Mouse (Mus musculus) intestine, postnatal 0 days (tissue): ENCODE results near the gene Kidins220. TPM values are rescaled to one million over a fixed set of nuclear protein-coding genes. Genes with fewer than 3 reads are reported as not detected.
A peak's percentile ranks its signal among the peaks of the same experiment; 100 is the strongest.

ENCODE experiments used
- ATAC-seq: fragments of 200-750 bp; cut with Nextera tagmentation; 2 replicates; pipeline ENCODE4 v1.8.0; 2017; ENCODE audit warnings: mild to moderate bottlenecking, moderate TSS enrichment, moderate library complexity
- H3K27ac ChIP-seq: fragments of 300-500 bp; sonication (generic); 2 replicates; pipeline ENCODE4 v1.5.1; 2014; ENCODE audit warnings: mild to moderate bottlenecking, low read depth, low read length, moderate library complexity
- H3K27me3 ChIP-seq: fragments of 300-500 bp; sonication (generic); replicated peaks from 2 replicates; pipeline ENCODE4 v1.6.1; 2014; ENCODE audit warnings: low read length, mixed read lengths; ENCODE audit not compliant: control insufficient read depth, insufficient read depth
- H3K36me3 ChIP-seq: fragments of 300-500 bp; sonication (generic); 2 replicates; pipeline ENCODE4 v1.6.1; 2014; ENCODE audit warnings: mild to moderate bottlenecking, moderate library complexity; ENCODE audit not compliant: control insufficient read depth, insufficient read depth
- H3K4me1 ChIP-seq: fragments of 300-500 bp; sonication (generic); replicated peaks from 2 replicates; pipeline ENCODE4 v1.6.1; 2014; ENCODE audit warnings: antibody characterized with exemption, low read length, mixed read lengths; ENCODE audit not compliant: control insufficient read depth, insufficient read depth
- H3K4me2 ChIP-seq: fragments of 300-500 bp; sonication (generic); replicated peaks from 2 replicates; pipeline ENCODE4 v1.6.1; 2014; ENCODE audit warnings: low read depth, mild to moderate bottlenecking, moderate library complexity
- H3K4me3 ChIP-seq: fragments of 300-500 bp; sonication (generic); 2 replicates; pipeline ENCODE4 v1.5.1; 2014; ENCODE audit warnings: low read depth, low read length
- H3K9ac ChIP-seq: fragments of 300-500 bp; sonication (generic); 2 replicates; pipeline ENCODE4 v1.6.1; 2014; ENCODE audit warnings: mild to moderate bottlenecking, low read depth, low read length
- H3K9me3 ChIP-seq: fragments of 300-500 bp; sonication (generic); 2 replicates; pipeline ENCODE4 v1.6.1; 2016; ENCODE audit warnings: mixed run types; ENCODE audit not compliant: control insufficient read depth
- CTCF ChIP-seq: sonication (generic); IDR thresholded peaks from 2 replicates; pipeline ENCODE4 v1.5.1; 2016; ENCODE audit warnings: low read depth, mild to moderate bottlenecking, control low read depth, antibody characterized with exemption, moderate library complexity
- WGBS: fragments of 180-500 bp; shearing (Covaris S2); extraction: QIAGEN DNeasy Blood & Tissue Kit; methylation state at CpG from one replicate; pipeline ENCODE4 v1.1.7; 2014; 5-methylcytosine and 5-hydroxymethylcytosine counted together
- polyA plus RNA-seq: library from polyadenylated mRNA; unstranded; fragments of >200 nt; fragmentation: Nextera tagmentation; extraction: Ambion mirVana; gene quantifications from 2 replicates; pipeline ENCODE4 v1.2.1, GENCODE M21; 2015

Kidins220 gene
- polyA plus RNA-seq, 1 experiment from 2014 or later: 17.2 TPM

DNA sequence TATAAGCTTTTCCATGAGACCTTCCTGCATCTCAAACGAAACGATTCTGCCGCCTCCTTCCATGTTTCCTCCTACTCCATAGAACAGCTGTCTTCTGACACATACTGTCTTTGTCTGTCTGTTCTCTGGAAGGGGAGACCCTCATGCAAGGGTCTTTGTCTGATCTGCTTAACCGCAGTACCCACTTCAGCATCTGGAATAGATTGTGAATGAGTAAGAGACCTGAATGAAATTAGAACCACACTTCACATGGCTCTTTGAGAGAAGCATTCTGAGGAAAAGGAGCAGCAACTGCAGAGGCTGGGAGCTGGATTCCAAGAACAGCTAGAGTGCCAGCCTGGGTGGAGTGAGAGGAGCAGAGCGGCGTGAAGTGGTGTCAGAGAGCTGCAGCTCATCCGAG lies 40.2 kb downstream of the Kidins220 start:
- 96% methylated on average over 7 of the region's 7 CpGs for WGBS
- peaks cover 66% of the 10 kb centered on the region for H3K36me3 ChIP-seq
- ATAC-seq: no peak

DNA sequence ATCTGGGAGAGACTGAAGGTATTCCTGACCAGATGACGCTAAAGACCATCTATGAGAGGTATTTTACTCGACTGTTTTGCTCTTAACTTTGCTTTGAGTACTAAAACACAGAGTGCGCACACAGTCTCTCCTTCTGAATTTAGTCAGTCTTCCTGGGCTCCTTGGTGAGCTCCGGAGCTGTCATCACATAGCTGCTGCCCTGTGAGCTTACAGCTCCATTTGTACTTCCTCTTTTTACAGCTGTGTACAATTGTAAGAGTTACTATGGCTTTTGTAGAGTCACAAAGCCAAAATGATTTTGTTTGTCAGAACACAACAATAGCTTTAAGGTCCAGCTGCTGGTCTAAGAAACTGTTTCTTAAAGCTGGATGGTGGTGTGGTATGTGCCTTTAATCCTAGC lies 42.3 kb downstream of the Kidins220 start:
- H3K36me3 ChIP-seq: peaks cover 57% of the 10 kb centered on the region
- no peak for TF ChIP-seq CTCF
- no peak overlapping the region for H3K4me2 ChIP-seq
- no peak overlapping the region for H3K9ac ChIP-seq
- H3K27me3 ChIP-seq: no peaks in the 10 kb centered on the region
- no peaks in the 10 kb centered on the region for H3K4me1 ChIP-seq
- no peak for ATAC-seq
- H3K9me3 ChIP-seq: no peaks in the 10 kb centered on the region
- H3K27ac ChIP-seq: no peak overlapping the region
- no peak overlapping the region for H3K4me3 ChIP-seq
- 88% methylated on average over 4 of the region's 4 CpGs for WGBS

More for the DNA sequence above, 40.2 kb downstream of the Kidins220 start:
- Histone ChIP-seq H3K4me1 (no peaks in the 10 kb centered on the region), H3K9me3 (no peaks in the 10 kb centered on the region), H3K9ac (no peak overlapping the region), H3K27me3 (no peaks in the 10 kb centered on the region), H3K4me2 (no peak overlapping the region), H3K27ac (no peak overlapping the region), H3K4me3 (no peak overlapping the region)
- TF ChIP-seq CTCF: no peak

DNA sequence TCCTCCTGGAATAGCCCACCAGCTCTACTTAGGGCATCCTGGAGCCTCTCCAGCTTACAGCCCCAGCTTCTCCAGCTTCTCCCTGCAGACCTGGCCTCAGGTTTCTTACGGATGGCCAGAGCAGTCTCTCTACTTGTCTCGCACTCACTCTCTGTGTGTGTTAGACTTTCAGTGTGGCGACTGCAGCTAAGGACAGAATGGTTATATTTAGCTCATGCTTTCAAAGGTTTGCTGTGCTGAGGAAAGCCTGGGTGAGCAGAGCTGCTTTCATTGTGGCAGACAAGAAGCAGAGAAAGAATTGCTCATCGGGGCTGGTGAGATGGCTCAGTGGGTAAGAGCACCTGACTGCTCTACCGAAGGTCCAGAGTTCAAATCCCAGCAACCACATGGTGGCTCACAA lies 46.3 kb downstream of the Kidins220 start:
- no peak for ATAC-seq
- Histone ChIP-seq H3K27ac (no peak overlapping the region; the same call in 1 of the 2 replicates), H3K9me3 (no peaks in the 10 kb centered on the region), H3K9ac (no peak overlapping the region), H3K27me3 (no peaks in the 10 kb centered on the region), H3K4me1 (no peaks in the 10 kb centered on the region), H3K4me3 (no peak overlapping the region), H3K4me2 (no peak overlapping the region), H3K36me3 (peaks cover 55% of the 10 kb centered on the region)
- TF ChIP-seq CTCF: no peak
- 81% methylated on average over 5 of the region's 5 CpGs for WGBS

DNA sequence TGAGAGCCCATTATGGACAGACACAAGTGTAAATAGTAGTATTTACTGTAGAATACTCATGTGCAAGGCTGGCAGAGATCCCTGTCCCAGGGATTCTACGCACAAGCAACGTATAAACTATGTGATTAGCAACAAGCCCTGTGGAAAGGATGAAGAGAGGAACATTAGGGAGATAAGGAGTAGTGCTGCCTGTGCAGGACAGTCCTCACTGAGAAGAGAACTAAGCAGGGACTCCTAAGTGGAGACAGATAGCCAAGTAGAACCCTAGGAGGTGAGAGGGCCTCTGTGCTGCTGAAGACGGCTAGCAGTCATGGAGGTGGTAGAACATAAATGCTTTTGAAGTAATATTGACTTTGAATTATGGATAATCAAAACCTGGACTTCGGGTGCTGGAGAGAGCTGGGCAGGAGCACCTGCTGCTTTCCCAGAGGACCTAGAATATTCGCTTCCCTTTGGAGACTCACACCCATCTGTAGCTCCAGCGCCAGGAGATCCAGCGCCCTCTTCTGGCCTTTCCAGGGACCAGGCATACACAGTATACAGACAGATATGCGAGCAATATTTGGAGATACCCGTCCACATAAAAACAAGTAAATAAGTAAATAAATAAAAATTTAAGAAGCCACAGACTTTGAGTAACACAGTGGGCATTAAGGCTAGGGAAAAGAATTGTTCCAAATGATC lies 50.3 kb downstream of the Kidins220 start:
- Histone ChIP-seq H3K4me1 (no peaks in the 10 kb centered on the region), H3K27ac (no peak overlapping the region), H3K9me3 (no peaks in the 10 kb centered on the region), H3K9ac (no peak overlapping the region), H3K36me3 (peaks cover 32% of the 10 kb centered on the region), H3K4me2 (no peak overlapping the region), H3K4me3 (no peak overlapping the region), H3K27me3 (no peaks in the 10 kb centered on the region)
- 63% methylated on average over 9 of the region's 9 CpGs for WGBS
- peak; percentile 59 for TF ChIP-seq CTCF
- 0 out of 2 replicates have a peak, but pooled peaks have one; percentile 53 for ATAC-seq

DNA sequence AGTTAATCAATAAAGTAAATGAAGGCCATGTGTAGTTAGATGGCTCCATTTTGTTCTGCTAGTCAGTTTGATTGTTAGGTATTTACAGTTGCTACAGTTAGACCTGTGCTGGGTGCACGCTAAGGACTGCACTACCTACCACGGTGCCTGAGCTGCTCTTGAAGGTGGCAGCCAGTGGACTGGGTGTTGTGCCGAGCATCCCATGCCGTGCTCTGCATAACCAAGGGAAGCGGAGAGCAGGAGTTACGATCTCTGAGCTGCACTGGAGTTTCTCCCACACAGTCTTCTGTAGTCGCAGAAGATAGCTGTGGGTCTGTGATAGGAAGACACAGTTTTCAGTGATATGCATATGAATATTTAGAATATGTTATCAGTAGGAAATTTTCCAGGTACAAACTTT lies 51.6 kb downstream of the Kidins220 start:
- no peak for TF ChIP-seq CTCF
- Histone ChIP-seq H3K27me3 (no peaks in the 10 kb centered on the region), H3K4me3 (no peak overlapping the region), H3K9me3 (no peaks in the 10 kb centered on the region), H3K9ac (no peak overlapping the region), H3K4me2 (no peak overlapping the region), H3K36me3 (peaks cover 36% of the 10 kb centered on the region), H3K4me1 (no peaks in the 10 kb centered on the region), H3K27ac (no peak overlapping the region)
- no peak for ATAC-seq
- WGBS: 88% methylated on average over 7 of the region's 7 CpGs

DNA sequence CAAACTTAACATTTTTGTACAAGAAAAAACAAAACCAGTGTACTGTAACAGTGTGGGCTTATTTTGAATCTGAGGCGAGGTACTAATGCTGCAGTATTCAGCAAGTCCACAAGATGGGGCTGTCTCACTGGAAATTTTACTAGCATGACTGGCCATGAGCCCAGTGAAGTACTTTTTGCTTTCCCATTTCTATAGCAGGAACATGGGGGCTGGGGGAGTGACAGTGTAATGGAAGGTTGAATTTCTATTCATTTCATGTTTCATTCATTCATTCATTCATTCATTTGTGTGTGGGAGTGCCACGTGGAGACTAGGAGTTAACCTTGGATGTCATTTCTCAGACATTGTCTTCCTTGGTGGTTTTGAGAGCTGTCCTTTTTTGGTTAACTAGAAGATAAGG lies 52.7 kb downstream of the Kidins220 start:
- H3K4me3 ChIP-seq: no peak overlapping the region
- WGBS: 34% methylated on average over 2 of the region's 2 CpGs
- peak; percentile 87 for TF ChIP-seq CTCF
- no peak overlapping the region for H3K4me2 ChIP-seq
- H3K4me1 ChIP-seq: no peaks in the 10 kb centered on the region
- no peaks in the 10 kb centered on the region for H3K27me3 ChIP-seq
- H3K9me3 ChIP-seq: no peaks in the 10 kb centered on the region
- H3K27ac ChIP-seq: no peak overlapping the region
- ATAC-seq: peak; percentile 16; the same call in 1 of the 2 replicates
- H3K36me3 ChIP-seq: peaks cover 44% of the 10 kb centered on the region
- no peak overlapping the region for H3K9ac ChIP-seq
